Mouse (Mus musculus) ovary, adult 18-20 months (tissue): ENCODE results near the gene Cplx3.

Source experiments
- DNase-seq: peaks from one replicate; pipeline ENCODE4 v3.0.0; 2022; ENCODE audit warnings: low spot score, mixed read lengths

The Cplx3 gene

DNA sequence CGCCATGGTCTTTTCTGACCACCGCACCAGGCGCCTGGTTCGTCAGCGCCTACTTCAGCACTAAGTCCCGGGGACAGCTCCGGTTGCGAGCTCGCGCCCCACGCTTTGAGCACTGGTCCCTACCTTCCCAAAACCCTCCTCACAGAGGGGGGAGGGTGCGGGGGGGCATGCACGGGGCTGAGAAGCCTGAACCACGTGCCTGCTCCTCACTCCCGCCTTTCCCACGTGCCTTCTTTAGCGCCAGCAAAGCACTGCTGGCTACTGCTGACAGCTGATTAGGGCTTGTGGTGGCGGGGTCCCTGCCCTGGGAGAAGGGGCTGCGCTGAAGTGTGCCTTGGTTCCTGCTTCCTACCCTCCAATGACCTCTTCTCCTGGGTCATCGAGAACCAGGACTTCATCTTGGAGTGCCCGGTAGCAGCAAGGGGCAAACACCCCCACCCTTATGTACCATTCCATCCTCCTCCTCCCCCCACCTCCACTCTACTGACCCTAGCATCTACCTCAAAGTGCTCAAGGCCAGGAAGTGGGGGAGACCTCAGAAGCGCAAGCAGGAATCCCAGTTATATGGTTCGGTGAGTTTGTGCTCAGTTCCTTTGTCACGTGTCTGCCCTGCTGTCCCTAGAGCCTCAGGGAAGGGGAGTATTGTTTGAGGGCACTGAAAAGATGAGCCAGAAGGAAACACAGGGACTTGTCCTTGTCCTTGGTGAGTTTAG lies at the start of gene Cplx3:
Gene Cplx3 (minus strand): TSS at position 143 of the 713 bp plus-strand sequence.
- peak; percentile 23 for DNase-seq

DNA sequence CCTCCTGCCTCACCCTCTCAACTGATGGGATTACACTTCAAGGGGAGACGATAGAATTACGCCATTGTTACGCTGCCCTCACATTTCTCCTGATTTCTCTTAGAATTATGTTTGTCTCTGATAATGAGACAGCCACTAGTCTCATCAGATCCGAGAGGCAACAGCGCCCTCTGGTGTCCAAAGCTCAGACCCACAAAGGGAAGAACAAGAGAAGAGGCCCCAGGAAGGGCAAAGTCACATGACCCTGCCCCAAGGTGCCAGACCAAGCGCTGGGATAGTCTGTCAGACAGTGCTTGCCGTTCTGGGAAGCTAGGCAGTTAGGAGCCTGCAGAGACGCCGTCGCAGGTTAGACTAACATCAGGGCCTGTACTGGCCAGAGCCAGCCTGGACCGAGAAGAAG lies 49.7 kb upstream of the Cplx3 start:
- peak; percentile 78 for DNase-seq

DNA sequence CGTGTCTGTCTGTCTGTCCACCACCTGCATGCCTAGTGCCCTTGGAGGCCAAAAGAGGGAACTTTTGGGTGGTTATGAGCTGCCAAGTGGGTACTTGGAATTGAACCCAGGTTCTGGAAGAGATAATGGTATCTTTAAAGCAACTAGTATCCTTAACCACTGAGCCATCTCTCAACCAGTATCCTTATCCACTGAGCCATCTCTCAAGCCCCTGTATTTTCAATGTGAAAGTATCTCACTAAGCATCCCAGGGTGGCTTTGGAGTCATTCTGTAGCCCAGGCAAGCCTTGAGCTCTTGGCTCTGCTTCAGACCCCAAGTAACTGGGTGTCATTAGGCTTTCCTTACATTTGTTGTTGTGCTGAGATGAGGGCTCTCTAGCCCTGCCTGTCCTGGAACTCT lies 48.9 kb upstream of the Cplx3 start:
- DNase-seq, result no peak

DNA sequence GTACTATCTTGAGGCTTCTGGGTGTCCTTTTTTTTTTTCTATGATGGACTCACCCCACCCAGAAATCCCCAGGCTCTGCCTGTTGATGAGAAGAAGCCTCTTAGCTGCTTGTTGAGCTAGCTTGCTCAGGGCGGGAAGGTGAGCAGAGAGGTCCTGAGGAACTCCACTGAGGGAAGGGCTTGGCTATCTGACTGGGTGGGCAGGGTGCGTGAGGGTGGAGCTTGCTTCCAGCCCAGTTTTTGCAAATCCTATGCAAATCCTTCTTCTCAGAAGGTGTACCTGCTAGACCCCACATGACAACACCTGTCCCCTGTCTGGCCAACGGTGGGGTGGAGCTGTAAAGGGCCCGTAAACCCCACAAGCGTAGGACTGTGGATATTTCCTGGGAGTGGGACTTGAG lies 47.2 kb upstream of the Cplx3 start, which contains the start of gene Csk:
Gene Csk (minus strand): TSS at position 349 of the 400 bp plus-strand sequence.
- DNase-seq, result no peak

DNA sequence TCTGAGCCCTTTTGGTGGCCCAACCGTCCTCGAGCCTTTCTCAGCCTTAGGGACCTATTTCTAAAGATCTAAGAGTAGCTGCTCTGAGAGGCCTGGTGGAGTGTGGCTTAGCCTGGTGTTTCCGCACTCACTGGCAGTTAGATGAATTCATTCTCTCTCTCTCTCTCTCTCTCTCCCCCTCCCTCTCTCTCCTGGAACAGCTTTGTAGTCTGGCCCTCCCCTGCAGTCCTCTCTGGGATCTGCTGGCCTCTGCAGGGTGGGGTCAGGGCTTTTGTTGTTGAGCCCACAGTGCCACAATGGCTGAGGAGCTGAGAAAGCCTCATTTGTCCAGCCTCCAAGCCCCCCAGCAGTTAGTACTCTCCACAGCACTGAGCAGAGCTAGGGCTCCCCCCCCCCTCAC lies 46.8 kb upstream of the Cplx3 start:
- DNase-seq, result no peak

DNA sequence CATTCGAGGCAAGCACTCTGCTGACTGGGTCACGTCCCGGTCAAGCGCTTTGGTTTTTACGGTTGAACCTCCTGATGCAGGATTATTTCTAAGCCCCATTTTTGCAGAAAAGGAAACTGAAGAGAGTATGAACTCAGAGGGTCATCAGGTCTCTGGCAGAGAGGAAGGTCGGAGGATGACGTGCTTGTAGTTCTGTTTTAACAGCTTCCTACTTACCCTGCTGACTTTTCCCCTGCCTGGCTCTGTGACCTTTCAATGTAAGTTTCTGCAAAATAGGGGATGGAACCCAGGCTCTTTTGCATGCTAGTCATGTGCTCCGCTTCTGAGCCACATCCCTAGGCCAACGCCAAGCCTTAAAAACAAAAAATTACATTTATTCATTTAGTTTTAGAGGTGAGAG lies 46.3 kb upstream of the Cplx3 start:
- DNase-seq, result no peak

DNA sequence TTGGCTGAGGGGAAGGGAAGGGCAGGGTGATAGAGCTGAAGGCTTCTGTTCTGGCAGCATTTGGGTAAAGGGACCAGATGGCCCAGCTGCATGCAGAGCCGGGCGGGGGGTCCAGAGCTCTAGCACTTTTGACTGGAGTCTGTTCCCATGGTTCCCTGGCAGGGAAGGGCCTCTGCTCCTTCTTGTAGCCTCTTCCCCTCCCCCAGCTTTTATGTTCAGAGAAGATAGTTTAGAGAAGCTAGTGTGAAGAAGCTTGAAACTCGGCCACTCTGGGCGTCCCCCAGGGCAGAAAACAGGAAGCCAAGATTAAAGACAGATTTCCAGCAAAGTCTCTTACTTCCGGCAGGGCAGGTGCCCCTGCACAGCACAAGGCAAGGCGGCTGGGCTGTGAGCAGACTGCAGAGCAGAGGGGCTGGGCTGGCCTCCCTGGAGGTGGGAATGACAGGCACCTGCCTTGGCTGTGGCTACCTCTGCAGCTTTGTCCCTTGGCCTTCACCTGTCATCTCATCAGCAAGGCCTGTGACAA lies 44.8 kb upstream of the Cplx3 start:
- no peak for DNase-seq

DNA sequence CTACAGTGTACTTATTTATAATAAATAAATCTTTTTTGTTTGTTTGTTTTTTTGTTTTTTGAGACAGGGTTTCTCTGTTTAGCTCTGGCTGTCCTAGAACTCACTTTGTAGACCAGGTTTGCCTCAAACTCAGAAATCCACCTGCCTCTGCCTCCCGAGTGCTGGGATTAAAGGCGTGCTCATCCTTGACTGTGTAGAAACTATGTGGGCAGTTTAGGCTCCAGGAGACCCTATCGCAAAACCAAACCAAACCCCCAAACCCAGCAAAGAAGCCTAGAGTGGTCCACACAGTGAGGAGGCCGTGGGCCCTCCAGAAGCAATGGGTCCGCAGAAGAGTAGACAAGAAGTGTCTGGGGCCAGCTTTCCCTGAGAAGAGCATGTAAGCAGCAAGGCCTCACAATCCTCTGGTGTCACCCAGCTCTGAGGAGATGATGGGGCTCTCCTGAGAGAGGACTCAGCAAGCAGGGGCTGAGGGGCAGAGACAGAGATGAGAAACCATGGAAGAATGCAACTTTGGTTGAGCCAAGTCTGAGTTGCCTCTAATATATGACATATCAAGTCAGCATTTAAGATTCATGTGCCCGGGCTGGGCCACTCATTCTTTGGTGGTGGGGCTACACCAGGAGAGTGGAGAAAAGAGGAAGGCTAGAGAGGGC lies 44.2 kb upstream of the Cplx3 start:
- DNase-seq, result no peak

DNA sequence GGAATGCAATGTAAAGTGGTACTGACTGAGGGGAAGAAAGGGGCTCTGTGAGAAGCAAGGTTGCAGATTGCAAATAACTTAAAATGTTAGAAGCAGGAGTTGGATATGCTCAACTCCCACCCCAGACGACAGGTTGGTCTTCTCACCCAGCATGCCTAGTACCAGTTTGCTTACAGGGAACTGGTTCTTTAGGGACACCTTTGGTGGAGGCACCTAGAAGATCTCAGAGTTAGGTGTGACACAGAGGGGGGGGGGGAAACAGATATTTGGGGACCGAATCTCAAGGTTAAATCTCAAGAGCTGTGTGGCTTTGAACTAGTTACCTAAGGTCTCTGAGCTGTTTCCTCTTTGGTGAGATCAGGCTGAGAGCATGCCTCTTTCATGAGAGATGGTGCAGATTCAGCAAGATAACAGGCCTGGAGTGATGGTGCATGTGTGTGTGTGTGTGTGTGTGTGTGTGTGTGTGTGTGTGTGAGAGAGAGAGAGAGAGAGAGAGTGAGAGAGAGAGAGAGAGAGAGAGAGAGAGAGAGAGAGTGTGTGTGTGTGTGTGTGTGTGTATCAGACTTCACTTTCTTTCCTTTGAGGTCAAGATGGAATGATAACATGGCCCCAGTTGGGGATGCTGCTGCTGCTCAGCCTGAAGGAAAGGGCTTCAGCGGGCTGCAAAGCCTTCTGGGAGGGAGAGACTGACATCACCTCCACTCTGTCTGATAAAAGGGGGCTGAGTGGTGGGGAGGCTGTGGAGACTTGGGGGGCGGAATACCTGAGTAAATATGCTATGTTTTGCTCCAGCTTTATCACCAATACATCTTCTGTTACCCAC lies 41.4 kb upstream of the Cplx3 start:
- no peak for DNase-seq

DNA sequence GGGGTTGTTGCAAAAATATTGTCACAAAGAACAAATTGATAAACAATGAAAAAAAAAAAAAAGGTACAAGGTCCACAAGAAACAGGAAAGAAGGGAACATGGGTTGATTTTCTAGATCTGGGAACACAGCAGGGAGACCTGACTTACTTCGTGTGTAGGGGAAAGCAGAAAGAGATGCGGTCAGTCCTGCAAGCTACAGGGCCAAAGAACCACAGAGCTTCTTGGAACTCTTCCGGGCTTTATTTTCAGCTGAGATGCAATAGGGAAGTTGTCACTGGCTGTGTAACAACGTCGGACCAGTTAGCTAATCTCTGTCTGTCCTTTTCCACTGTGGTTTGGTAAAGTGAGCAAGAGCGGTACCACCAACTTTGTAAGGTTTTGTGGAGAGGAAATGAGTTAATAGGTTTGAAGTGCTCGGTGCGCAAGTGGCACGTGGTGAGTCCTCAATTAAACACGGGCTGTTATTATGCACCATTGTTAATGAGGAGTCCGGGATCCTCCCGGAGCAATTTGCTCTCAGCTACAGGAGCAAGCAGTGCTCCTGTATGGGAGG lies 40.5 kb upstream of the Cplx3 start:
- no peak for DNase-seq

DNA sequence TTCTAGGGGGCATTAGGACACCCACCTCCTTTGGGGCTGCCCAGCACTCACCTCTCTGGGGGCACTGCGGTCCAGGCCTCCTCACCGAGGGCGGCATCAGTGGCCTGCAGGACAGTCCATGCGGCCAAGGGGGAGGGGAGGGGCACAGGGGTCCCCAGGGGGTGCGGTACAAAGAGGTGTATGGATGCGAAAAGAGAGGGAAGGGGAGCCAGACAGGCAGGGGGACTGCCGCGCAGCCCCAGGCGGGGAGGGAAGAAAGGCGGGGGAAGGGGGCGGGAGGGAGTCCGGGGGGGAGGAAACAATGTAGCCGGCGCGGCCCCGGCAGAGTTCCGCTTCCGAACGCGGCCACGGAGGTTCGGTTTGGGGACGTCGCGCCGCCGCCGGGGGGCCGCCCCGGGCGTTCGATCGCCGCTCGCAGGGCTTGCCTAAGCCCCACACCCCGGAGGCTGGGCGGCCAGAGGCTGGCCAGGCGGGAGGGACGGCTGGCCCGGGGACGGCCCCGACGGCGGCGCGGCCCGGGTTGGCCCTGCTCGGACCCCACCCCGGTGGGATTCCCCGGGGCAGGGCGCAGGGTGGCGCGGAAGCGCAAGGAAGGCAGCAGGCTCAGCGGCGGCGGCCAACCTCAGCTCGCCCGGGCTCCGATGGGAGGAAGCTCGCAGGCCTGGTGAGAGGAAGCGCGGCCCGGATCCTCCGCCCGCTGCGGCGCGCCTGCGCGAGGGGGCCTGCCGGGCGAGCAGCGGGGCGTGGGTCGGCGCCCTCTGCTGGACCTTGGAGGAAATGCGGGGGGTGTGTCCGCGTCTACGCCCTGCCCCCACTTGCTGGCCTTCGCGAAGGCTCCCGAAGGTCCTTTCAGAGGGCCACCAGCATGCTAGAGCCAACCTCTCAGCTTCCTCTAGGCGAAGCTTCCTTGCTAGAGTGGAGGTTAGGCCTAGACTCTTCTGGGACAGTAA lies 39.1 kb upstream of the Cplx3 start:
- DNase-seq, result peak; percentile 87

DNA sequence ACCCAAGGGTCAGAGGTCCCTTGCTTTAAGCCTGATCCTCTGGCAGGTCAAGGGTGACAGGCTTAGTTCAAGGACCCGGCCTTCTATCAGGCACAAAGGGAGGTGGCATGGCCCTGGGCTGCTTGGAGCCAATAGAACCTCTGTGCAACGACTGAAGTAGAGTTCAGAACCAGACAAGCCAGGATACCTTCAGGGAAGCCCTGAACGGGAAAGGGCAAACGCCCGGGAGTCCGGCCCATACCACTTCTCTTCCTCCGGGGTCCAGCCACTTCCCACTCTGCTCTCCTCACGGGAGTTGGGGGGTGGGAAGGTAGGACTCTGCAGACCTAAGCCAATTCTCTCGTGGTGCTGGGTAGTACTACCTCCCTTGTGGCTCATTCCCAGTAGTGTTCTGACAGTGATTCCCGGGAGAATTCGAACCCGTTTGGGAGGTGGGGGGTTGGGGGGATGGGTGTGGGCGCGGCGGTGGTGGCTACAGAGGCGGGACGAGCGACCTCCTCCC lies 38.4 kb upstream of the Cplx3 start:
- no peak for DNase-seq

DNA sequence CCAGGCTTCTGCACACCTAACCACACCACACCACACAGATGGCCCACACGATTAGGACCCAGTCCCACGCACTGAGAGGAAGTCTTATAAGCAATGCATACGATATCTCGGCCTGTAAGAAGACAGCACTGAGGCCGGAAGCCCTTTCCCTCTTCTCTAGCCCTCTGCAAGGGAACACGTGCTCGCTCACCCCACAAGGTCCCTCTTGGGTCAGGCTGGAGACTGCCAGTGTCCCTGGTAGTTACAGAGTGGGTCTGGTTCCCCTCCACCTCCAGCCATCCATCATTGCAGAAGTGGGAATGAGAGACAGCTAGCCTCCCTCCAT lies 37.7 kb upstream of the Cplx3 start:
- no peak for DNase-seq

DNA sequence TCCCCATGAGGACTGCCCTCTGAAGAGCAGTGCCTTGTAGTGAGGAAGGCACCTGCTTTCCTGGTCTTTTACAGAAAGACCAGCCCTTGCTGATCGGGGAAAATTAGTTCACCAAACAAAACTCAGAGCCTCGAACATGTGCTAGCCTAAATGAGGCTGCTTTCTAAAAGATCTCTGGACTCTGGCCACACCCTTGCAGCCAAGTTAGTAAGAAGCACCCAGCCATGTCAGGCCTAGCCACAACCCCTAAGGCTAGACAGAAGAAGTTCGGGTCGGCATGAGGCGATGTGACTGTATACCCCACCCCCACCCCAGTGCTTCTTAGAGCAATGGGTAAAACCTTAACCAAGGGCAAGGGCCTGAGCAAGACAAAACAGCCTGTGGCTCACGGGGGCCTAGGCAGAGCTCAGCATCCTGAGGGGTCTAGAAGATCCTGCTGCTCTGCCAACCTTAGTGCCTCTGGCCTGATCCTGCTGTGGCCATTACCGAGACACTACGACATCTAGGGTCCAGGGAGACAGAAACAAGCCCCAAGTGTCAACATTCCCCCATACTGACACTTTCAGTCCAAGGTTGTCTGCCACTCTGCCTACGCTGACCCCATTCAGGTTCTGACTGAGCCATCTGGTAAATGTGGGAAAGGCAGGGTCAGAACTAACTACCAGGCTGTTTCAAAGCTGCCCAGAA lies 37.2 kb upstream of the Cplx3 start:
- DNase-seq, result no peak

DNA sequence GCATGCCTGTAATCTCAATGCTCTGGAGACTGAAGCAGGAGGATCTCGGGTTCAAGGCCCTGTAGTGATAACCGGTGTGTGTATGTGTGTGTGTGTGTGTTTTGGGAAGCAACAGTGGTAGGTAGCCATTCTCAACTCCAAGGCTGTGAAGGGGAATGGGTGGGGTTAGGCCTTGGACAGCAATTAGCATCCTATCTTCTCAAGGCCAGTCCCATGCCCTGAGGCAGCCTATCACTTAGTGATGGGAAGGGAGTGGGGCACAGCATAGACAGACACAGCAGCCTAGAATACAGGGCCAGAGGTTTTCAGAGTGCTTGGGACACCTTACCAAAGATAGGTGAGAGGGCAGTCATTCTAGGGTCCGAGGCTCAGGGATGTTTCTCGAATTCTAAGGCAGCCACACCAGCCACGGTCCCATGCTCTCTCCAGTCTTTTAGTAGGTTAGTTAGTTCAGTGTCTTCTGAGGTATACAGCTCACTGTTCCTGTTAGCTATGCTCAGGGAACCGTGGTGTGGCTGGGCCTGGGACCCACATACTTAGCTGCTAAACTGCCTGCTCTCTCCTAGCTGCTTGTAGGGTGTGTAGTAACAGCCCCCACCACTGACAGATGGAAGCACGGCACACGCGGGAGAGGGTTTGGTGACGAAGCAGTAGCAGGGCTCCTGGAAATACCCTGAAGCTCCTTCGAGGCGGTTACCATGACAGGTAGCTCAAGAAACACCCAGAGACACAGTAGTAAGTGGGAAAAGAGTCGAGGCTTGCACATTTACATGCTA lies 35.9 kb upstream of the Cplx3 start:
- DNase-seq, result no peak

DNA sequence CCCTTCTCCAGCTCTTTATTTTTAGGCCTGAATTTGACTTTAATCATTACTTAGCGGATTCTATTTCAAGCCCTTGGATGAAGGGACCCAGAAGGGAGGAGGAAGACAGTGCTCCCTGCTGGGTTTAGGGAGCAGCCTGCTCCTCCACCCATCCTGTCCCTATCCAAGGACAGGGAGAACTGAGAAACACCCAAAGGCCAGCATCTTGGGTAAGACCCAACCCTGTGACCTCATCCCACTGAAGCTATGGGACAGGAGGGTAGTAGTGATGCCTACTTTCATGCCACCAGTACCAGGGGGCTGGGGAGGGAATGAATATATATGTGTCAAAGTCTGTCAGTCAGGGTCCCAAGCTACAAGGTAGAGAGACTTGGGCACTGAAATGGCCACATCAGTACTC lies 34.9 kb upstream of the Cplx3 start:
- no peak for DNase-seq

DNA sequence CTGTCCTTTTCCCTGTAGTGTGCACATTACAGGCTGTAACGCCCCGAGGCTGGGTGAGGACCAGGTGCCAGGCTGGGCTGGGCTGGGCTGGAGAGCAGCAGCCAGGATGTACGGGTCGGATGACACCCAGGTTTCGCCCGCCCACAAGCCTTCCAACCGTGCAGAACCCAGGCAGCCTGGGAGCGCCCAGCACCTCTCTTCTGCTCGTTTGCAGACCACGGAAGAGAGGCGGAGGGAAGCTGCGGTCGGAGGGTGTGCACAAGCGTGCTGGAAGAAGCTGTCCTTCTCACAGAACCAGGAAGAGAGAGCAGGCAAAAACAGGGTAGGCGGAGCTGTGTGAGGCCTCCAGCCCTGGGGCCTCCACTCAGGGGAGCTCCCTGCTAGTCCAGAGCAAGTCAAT lies 34.3 kb upstream of the Cplx3 start:
- peak; percentile 40 for DNase-seq

DNA sequence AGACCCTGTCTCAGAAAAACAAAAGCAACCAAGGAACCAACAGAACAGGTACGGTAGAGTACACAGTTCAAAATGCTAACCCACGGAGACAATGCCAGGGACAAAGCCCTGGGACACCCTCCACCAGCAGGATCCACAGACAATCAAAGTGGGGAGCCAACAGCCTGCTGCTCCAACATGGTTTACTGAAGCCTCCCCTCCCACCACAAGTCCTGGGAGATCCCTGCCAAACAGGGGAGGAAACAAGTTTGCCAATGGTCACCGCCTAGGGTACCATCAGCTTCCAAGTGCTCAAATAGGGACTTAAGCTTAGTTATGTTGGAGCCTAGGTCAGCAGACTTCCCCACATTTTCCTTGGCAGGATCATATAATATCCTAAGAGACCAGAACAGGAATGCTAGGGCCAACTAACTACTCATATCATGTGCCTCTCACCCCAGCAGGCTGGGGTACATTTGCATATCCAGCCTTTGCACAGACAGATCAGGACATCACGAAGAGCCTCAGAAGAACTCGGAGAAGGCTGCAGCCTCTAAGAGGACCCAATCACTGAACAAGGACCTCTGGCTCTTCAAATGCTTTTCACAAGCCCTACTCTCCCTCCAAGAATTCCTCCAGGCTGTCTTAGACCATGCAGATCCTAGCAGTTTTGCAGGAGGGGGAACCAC lies 33.7 kb upstream of the Cplx3 start:
- DNase-seq, result no peak
